Mouse (Mus musculus) erythroblast, embryonic 14.5 days (primary cell): ENCODE data around the gene Gsk3b.

Experiments used
- GATA1 ChIP-seq: IDR thresholded peaks from 2 replicates; pipeline ENCODE4 v1.6.1; 2012; ENCODE audit warnings: low read length, inconsistent platforms, mixed read lengths
- TAL1 ChIP-seq: IDR thresholded peaks from 3 replicates; pipeline ENCODE4 v1.6.1; 2012; ENCODE audit warnings: low read length, inconsistent platforms, mixed read lengths

GRCm38 (mm10) chr16:38144898-38145297 lies 56.1 kb downstream of the Gsk3b start:
- TF ChIP-seq GATA1 (no peak), TAL1 (no peak)
